Mouse (Mus musculus) heart, embryonic 15.5 days (tissue): ENCODE results near the gene Cfap70. TPM values are rescaled to one million over a fixed set of nuclear protein-coding genes. Genes with fewer than 3 reads are reported as not detected.

ENCODE experiments used
- ATAC-seq: fragments of 200-750 bp; cut with Nextera tagmentation; replicated peaks from 2 replicates; pipeline ENCODE4 v1.8.0; 2017; ENCODE audit warnings: low read depth, moderate TSS enrichment; ENCODE audit not compliant: insufficient number of reproducible peaks, insufficient read depth, low FRiP score
- H3K27ac ChIP-seq: fragments of 300-500 bp; sonication (generic); 2 replicates; pipeline ENCODE4 v1.5.1; 2015; ENCODE audit warnings: mild to moderate bottlenecking, inconsistent platforms
- H3K27me3 ChIP-seq: fragments of 300-500 bp; sonication (generic); 2 replicates; pipeline ENCODE4 v1.6.1; 2015; ENCODE audit warnings: inconsistent platforms
- H3K36me3 ChIP-seq: fragments of 300-500 bp; sonication (generic); 2 replicates; pipeline ENCODE4 v1.6.1; 2015; ENCODE audit warnings: mild to moderate bottlenecking, inconsistent platforms
- H3K4me1 ChIP-seq: fragments of 300-500 bp; sonication (generic); replicated peaks from 2 replicates; pipeline ENCODE4 v1.6.1; 2015; ENCODE audit warnings: inconsistent platforms
- H3K4me2 ChIP-seq: fragments of 300-500 bp; sonication (generic); 2 replicates; pipeline ENCODE4 v1.6.1; 2015; ENCODE audit warnings: inconsistent platforms, mild to moderate bottlenecking, moderate library complexity
- H3K4me3 ChIP-seq: fragments of 300-500 bp; sonication (generic); 2 replicates; pipeline ENCODE4 v1.5.1; 2015; ENCODE audit warnings: mild to moderate bottlenecking, inconsistent platforms
- H3K9ac ChIP-seq: fragments of 300-500 bp; sonication (generic); 2 replicates; pipeline ENCODE4 v1.6.1; 2015; ENCODE audit warnings: mild to moderate bottlenecking, inconsistent platforms
- H3K9me3 ChIP-seq: fragments of 300-500 bp; sonication (generic); replicated peaks from 2 replicates; pipeline ENCODE4 v1.6.1; 2016; ENCODE audit warnings: inconsistent platforms
- WGBS: fragments of 180-500 bp; shearing (Covaris S2); methylation state at CpG from one replicate; pipeline ENCODE4 v1.1.7; 2015; ENCODE audit warnings: mixed read lengths; 5-methylcytosine and 5-hydroxymethylcytosine counted together
- polyA plus RNA-seq: library from polyadenylated mRNA; unstranded; fragments of >200 nt; fragmentation: Nextera tagmentation; extraction: Ambion mirVana; gene quantifications from 2 replicates; pipeline ENCODE4 v1.2.1, GENCODE M21; 2015

Gene Cfap70
- polyA plus RNA-seq, 1 experiment from 2014 or later: 0.40 TPM

GRCm38 (mm10) chr14:20423046-20423445, 29.0 kb downstream of the Cfap70 start:
- WGBS: 86% methylated on average over 6 of the region's 6 CpGs
- no peak overlapping the region for H3K4me2 ChIP-seq
- no peaks in the 10 kb centered on the region for H3K27me3 ChIP-seq
- ATAC-seq: no peak
- H3K27ac ChIP-seq: no peak overlapping the region
- H3K36me3 ChIP-seq: no peaks in the 10 kb centered on the region
- H3K4me3 ChIP-seq: no peak overlapping the region
- 0 out of 2 replicates have a peak, but pooled peaks cover 3% of the 10 kb centered on the region for H3K4me1 ChIP-seq
- H3K9ac ChIP-seq: no peak overlapping the region
- no peaks in the 10 kb centered on the region for H3K9me3 ChIP-seq

DNA sequence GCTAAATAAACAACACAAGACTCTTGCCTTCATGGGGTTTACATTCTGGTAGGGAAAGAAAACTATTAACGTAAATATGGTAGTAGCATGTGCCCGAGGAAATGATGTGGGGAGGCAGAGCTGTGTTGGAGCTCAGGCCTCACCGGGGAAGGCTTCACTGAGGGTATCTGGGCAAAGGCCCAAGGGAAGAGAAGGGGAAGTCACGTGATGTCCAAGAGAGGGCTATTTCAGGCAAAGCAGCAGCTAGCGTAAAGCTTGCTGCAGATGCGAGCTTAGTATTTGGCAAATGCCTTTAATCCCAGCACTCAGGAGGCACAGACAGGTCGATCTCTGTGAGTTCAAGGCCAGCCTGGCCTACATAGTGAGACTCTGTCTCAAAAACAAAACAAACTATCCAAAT, 29.8 kb downstream of the Cfap70 start:
- Histone ChIP-seq H3K4me3 (no peak overlapping the region), H3K36me3 (no peaks in the 10 kb centered on the region), H3K27ac (no peak overlapping the region), H3K27me3 (no peaks in the 10 kb centered on the region), H3K9ac (no peak overlapping the region), H3K4me2 (no peak overlapping the region), H3K9me3 (no peaks in the 10 kb centered on the region), H3K4me1 (0 out of 2 replicates have a peak, but pooled peaks cover 3% of the 10 kb centered on the region)
- WGBS: 41% methylated on average over 7 of the region's 7 CpGs
- ATAC-seq: no peak

GRCm38 (mm10) chr14:20400071-20400470, 52.0 kb downstream of the Cfap70 start:
- Histone ChIP-seq H3K9ac (no peak overlapping the region), H3K9me3 (no peaks in the 10 kb centered on the region), H3K27me3 (no peaks in the 10 kb centered on the region), H3K4me2 (no peak overlapping the region), H3K27ac (no peak overlapping the region), H3K36me3 (no peaks in the 10 kb centered on the region), H3K4me3 (no peak overlapping the region), H3K4me1 (no peaks in the 10 kb centered on the region)
- 38% methylated on average over 1 of the region's 1 CpGs for WGBS
- no peak; the same call in 1 of the 2 replicates for ATAC-seq

DNA sequence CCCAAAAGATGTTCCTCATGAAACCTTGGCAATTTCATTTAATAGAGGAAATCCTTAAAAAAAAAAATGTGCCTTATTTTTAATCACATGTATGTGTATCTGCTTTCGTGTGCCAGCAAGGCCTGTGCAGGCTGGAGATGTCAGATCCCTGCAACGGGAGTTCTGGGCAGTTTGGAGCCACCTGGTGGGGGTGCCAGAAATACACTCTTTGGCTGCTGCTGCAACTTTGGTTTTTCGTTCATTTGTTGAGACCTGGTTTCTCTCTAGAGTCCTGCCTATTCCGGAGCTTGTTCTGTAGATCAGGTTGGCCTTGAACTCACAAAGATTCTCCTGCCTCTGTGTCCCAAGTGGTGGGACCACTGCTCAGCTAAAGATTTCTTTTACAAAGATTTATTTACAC, 53.2 kb downstream of the Cfap70 start:
- WGBS: 33% methylated on average over 4 of the region's 4 CpGs
- H3K4me1 ChIP-seq: no peaks in the 10 kb centered on the region; the same call in 1 of the 2 replicates
- ATAC-seq: no peak

GRCm38 (mm10) chr14:20397220-20397619, 54.8 kb downstream of the Cfap70 start:
- Histone ChIP-seq H3K27ac (no peak overlapping the region), H3K36me3 (no peaks in the 10 kb centered on the region), H3K9ac (no peak overlapping the region), H3K4me2 (no peak overlapping the region), H3K9me3 (no peaks in the 10 kb centered on the region), H3K4me1 (no peaks in the 10 kb centered on the region; the same call in 1 of the 2 replicates), H3K4me3 (no peak overlapping the region), H3K27me3 (no peaks in the 10 kb centered on the region)
- WGBS: 75% methylated on average over 9 of the region's 9 CpGs
- ATAC-seq: no peak

More for the DNA sequence above, 53.2 kb downstream of the Cfap70 start:
- no peak overlapping the region for H3K27ac ChIP-seq
- H3K4me2 ChIP-seq: no peak overlapping the region
- H3K36me3 ChIP-seq: no peaks in the 10 kb centered on the region
- no peaks in the 10 kb centered on the region for H3K9me3 ChIP-seq
- no peak overlapping the region for H3K9ac ChIP-seq
- no peaks in the 10 kb centered on the region for H3K27me3 ChIP-seq
- H3K4me3 ChIP-seq: no peak overlapping the region

GRCm38 (mm10) chr14:20393205-20393913, 58.7 kb downstream of the Cfap70 start, which contains the start of gene Mrps16:
Mrps16 (minus strand) TSS chr14:20393634.
- under 1% methylated on average over 68 of the region's 68 CpGs for WGBS
- no peaks in the 10 kb centered on the region for H3K9me3 ChIP-seq
- H3K4me3 ChIP-seq: peak within 1 kb of the TSS; percentile 92
- peaks cover 4% of the 10 kb centered on the region for H3K4me1 ChIP-seq
- peak within 1 kb of the TSS; percentile 69 for H3K4me2 ChIP-seq
- no peaks in the 10 kb centered on the region for H3K27me3 ChIP-seq
- peak; percentile 97 for ATAC-seq
- peaks cover 17% of the 10 kb centered on the region for H3K36me3 ChIP-seq
- H3K9ac ChIP-seq: peak within 1 kb of the TSS; percentile 98
- H3K27ac ChIP-seq: peak within 1 kb of the TSS; percentile 93

DNA sequence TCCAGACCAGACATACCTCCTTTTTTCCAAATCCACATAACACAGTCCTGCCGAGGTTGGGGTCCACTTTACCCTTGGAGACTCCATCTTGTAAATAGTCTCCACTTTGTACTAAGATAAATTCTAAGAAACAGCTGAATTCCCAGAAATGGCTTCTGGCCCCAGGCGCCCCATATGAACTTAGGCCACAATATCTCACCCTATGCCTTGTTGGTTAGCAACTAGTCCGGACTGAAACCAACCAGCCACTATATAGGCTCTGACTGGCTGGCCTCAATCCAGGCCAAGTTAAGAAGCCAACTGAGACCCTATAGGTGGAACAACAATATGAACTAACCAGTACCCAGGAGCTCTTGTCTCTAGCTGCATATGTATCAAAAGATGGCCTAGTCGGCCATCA, 59.7 kb downstream of the Cfap70 start:
- Histone ChIP-seq H3K36me3 (peaks cover 17% of the 10 kb centered on the region), H3K9ac (no peak overlapping the region), H3K4me1 (peaks cover 14% of the 10 kb centered on the region), H3K4me2 (peak overlapping the region; percentile 69; the same call in 1 of the 2 replicates), H3K27ac (no peak overlapping the region), H3K9me3 (no peaks in the 10 kb centered on the region), H3K4me3 (no peak overlapping the region), H3K27me3 (no peaks in the 10 kb centered on the region)
- 73% methylated on average over 4 of the region's 4 CpGs for WGBS
- ATAC-seq: no peak

DNA sequence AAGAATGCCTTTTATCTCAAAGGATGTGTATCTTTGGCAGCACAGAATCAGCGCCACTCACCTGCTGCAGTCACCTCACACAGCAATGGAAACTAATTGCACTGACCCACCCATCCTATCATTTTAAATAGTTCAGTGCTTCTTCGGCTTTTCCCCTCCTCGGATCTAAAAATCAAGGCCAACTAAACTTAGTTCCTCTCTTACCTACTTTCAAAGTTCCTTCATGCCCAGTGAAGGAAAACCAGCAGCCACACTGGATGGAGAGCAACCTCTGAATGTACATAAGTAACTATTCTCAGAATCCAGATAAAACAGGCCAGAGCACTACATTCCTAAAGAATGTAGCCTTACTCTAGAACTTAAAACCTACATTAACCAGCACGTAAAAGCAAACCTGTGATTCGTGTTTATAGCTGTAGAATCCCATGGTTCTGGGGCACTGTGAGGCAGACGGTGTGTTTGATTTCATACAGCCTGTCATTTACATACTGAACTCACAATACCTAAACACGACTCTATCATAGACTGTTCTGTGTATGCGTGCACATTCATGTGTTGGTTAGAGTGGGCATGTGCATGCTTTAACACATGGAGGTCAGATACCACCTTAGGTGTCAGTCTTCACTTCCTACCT, 62.5 kb downstream of the Cfap70 start:
- WGBS: 83% methylated on average over 8 of the region's 8 CpGs
- peak overlapping the region; percentile 78; the same call in 1 of the 2 replicates for H3K27ac ChIP-seq

GRCm38 (mm10) chr14:20388441-20389129, 63.4 kb downstream of the Cfap70 start, which contains the start of gene Dnajc9:
Dnajc9 (minus strand) TSS chr14:20388910.
- Histone ChIP-seq H3K4me3 (peak within 1 kb of the TSS; percentile 74), H3K9me3 (no peaks in the 10 kb centered on the region), H3K4me2 (peak within 1 kb of the TSS; percentile 89), H3K4me1 (peaks cover 32% of the 10 kb centered on the region), H3K27ac (peak within 1 kb of the TSS; percentile 78), H3K36me3 (peaks cover 37% of the 10 kb centered on the region), H3K27me3 (no peaks in the 10 kb centered on the region), H3K9ac (peak within 1 kb of the TSS; percentile 74)
- under 1% methylated on average over 59 of the region's 59 CpGs for WGBS
- ATAC-seq: peak; percentile 64

More for the DNA sequence above, 62.5 kb downstream of the Cfap70 start:
- ATAC-seq: no peak
- no peaks in the 10 kb centered on the region for H3K27me3 ChIP-seq
- H3K4me3 ChIP-seq: peak overlapping the region; percentile 74
- no peaks in the 10 kb centered on the region for H3K9me3 ChIP-seq
- peaks cover 31% of the 10 kb centered on the region for H3K36me3 ChIP-seq
- no peak overlapping the region for H3K9ac ChIP-seq
- H3K4me1 ChIP-seq: peaks cover 32% of the 10 kb centered on the region
- H3K4me2 ChIP-seq: peak overlapping the region; percentile 89

GRCm38 (mm10) chr14:20379753-20380430, 72.1 kb downstream of the Cfap70 start:
- Histone ChIP-seq H3K4me1 (peaks cover 21% of the 10 kb centered on the region), H3K36me3 (peaks cover 40% of the 10 kb centered on the region), H3K27ac (no peak overlapping the region), H3K4me2 (no peak overlapping the region), H3K4me3 (no peak overlapping the region), H3K9me3 (no peaks in the 10 kb centered on the region), H3K9ac (no peak overlapping the region), H3K27me3 (no peaks in the 10 kb centered on the region)
- ATAC-seq: no peak
- WGBS: 79% methylated on average over 9 of the region's 9 CpGs
